Mouse (Mus musculus) lung, postnatal 14 days (tissue): ENCODE results near the gene Taf3.

Experiments used
- DNase-seq: peaks from one replicate; pipeline ENCODE4 v3.0.0; 2021

Gene Taf3

GRCm38 (mm10) chr2:9875220-9875619 lies 173.2 kb downstream of the Taf3 start:
- DNase-seq, result no peak

DNA sequence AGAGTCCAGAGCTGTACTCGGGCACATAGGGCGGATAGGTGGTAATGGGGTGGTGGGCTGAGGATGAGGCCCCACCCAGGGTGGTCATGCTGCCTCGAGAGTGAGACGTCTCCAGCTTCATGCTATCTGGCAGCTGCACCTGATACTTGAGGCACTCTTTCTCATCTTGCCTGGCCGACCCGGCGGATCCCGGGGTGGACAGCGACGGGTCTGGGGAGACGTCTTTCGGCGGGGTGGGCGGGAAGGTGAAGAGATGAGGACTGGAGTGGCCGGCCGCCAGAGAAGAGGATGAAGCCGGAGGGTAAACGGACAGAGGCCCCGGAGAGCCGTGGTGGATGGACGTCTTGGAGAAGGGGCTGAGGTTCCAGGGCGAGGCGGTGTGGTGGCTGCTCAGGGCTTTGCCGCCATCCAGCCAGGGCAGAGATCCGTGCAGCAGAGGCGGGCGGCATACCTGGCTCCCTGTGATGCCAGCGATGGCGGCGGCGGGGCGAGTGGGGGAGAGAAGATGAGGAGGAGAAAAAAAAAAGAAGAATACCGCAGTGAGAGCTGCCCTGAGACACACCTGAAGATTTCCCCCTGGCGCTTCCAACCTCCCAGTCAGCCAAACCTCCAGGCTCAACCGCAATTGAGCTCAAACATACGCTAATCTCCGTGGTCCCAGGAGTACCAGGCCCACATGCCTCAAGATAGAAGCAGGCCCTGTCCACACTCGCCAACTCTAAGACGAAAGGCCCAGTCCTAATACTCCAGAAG lies 173.8 kb downstream of the Taf3 start:
- no peak for DNase-seq

GRCm38 (mm10) chr2:9873757-9874156 lies 174.6 kb downstream of the Taf3 start:
- DNase-seq, result no peak

DNA sequence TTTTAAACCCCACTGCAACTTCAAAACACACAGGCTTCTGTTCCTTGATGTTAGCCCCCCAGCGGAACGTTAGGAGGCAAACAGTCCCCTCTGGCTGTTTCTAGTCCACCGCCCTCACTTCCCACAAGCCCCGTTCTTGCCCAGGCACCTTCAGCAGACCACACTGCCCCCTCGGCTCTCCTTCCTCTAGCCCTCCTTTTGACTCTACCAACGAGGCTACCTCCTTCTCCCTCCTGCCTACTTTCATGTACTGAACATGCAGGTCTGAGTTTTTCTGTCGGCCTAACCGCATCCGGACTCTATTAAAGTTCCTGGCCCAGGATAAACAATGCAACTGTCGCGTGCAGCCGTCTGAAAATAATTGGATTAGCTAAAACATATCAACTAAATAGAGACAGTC lies 175.7 kb downstream of the Taf3 start:
- DNase-seq, result no peak

DNA sequence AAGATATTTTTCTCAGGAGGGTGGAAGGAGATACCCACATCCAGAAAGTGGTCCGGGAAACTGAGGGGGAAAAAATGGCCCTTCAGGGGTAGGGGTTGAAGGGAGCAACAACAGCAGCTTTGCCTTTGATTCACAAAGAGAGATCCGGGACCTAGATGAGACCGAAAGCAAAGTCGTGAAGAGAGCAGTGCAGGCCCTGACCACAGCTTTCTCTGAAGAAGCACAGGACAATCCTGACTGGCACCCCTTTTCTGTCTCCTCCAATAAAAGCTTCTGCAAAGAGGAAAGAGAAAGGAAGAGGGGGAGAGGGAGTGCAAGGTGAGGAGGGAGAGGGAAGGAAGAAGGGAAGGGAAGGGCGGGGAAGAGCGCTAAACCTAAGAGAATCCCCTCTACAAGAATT lies 176.6 kb downstream of the Taf3 start:
- no peak for DNase-seq

DNA sequence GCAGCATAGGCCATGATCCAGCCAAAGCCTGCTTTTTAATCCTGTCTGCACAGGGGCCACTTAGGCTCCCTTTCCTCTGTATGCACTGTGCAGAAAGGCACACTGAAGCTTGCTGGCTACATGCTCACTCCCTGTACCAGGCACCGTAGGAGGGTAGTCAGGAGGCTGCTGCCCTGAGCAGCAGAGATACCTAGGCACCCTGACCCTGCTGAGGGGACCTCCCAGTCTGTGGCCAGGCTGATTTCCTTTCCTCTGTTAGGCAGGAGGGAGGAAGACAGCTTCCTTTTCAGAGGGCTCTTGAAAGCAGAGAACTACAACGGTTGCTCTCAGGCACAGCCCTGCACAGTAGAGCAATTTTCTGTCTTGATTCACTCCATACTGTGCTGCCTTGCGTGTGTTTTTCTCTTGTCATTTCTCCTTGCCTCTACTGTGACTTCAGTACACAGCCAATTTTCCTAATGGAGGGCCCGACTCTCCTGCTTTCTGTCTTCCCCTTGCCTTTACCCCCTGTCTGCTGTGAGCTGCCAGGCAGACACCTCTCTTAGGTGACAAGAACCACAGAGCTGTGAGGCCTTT lies 177.2 kb downstream of the Taf3 start:
- no peak for DNase-seq

- no peak for DNase-seq
Measured at GRCm38 (mm10) chr2:9867092-9867825, 181.1 kb downstream of the Taf3 start.
